Comparison of ENCODE assay signal across 8 mouse cellular contexts in the genomic region with DNA sequence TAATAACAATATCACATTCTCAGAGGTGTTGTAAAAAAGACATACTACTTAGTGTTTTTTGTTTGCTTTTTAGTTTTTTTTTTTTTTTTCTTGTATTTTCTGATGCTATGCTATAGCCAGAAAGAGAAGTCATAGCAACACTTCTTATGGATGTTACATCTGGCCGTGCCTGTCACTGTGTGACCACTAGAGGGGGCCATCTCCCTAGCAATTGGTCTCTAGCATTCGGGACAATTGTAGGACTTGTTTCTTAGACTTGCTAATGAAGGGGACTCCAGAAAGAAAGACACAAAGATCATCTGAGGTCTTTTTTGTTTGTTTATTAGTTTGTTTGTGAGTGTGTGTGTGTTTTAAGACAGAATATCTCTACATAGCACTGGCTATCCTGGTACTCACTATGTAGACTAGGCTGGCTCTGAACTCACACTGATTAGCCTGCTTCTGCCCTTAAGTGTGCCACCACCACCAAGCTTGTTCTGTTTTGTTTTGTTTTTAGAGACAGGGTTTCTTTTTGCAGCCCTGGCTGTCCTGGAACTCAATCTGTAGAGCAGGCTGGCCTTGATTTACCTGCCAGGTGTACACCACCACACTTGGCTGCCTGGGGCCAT.
DNase-seq lines count a peak whose midpoint lies in the region.

No protein-coding gene starts in this region.

- peak; percentile 24 for DNase-seq in cerebellum, adult 11 months
- DNase-seq in cerebellum, adult 9-11 months: no peak
- peak; percentile 86 for DNase-seq in ES-CJ7 (ENCODE audit: low read depth, low spot score)
- peak; percentile 38 for DNase-seq in cerebellum, adult 8-10 months
- DNase-seq in frontal cortex, postnatal 25 days (ENCODE audit: low spot score in 2 of 2): peak; percentile 44 to 66
- peak; percentile 31 for DNase-seq in layer of hippocampus, adult 9-11 months
- DNase-seq in lung, postnatal 36 days: peak; percentile 75
- peak; percentile 40 for DNase-seq in right cerebral cortex, postnatal 25 days
